Mouse (Mus musculus) bone marrow macrophage, adult 2 months (primary cell): ENCODE measurements at regions not wholly inside any gene's neighbourhood (a gene's known extent, or its start where the extent isn't known, plus 50 kb on each side); places are given as distances from the start of the nearest gene placed in this dataset.

Experiments used
- H3K27ac ChIP-seq: 2 replicates; pipeline ENCODE4 v1.5.1; 2012; ENCODE audit warnings: low read depth, low read length; ENCODE audit not compliant: insufficient read depth
- H3K4me1 ChIP-seq: 2 replicates; pipeline ENCODE4 v1.6.1; 2012; ENCODE audit warnings: low read length; ENCODE audit not compliant: control insufficient read depth, insufficient read depth
- H3K4me3 ChIP-seq: 2 replicates; pipeline ENCODE4 v1.5.1; 2012; ENCODE audit warnings: mild to moderate bottlenecking, low read length, moderate library complexity; ENCODE audit not compliant: insufficient read depth
- CTCF ChIP-seq: IDR thresholded peaks from 2 replicates; pipeline ENCODE4 v1.5.1; 2012; ENCODE audit warnings: low read depth, mild to moderate bottlenecking, low read length, moderate library complexity
- POLR2A ChIP-seq: IDR thresholded peaks from 2 replicates; pipeline ENCODE4 v1.6.1; 2012; ENCODE audit warnings: mild to moderate bottlenecking, low read depth, low read length, borderline replicate concordance

GRCm38 (mm10) chr10:46373715-46374475 lies 796.3 kb downstream of the Hace1 start:
- no peak for TF ChIP-seq CTCF
- TF ChIP-seq POLR2A: no peak
- no peak overlapping the region for H3K4me3 ChIP-seq
- H3K27ac ChIP-seq: no peak overlapping the region
- H3K4me1 ChIP-seq: no peaks in the 10 kb centered on the region

GRCm38 (mm10) chr10:46374646-46375045 lies 797.0 kb downstream of the Hace1 start:
- no peak for TF ChIP-seq POLR2A
- no peak for TF ChIP-seq CTCF
- H3K4me1 ChIP-seq: no peaks in the 10 kb centered on the region
- no peak overlapping the region for H3K27ac ChIP-seq
- no peak overlapping the region for H3K4me3 ChIP-seq

GRCm38 (mm10) chr10:46397089-46397488 lies 819.5 kb downstream of the Hace1 start:
- TF ChIP-seq POLR2A: no peak
- H3K4me1 ChIP-seq: no peaks in the 10 kb centered on the region
- H3K27ac ChIP-seq: no peak overlapping the region
- H3K4me3 ChIP-seq: no peak overlapping the region

GRCm38 (mm10) chr10:46403883-46404282 lies 826.3 kb downstream of the Hace1 start:
- Histone ChIP-seq H3K27ac (no peak overlapping the region), H3K4me3 (no peak overlapping the region), H3K4me1 (no peaks in the 10 kb centered on the region)
- TF ChIP-seq POLR2A: no peak
- no peak for TF ChIP-seq CTCF
